Comparison of ENCODE assay signal across 20 mouse cellular contexts in the genomic region with DNA sequence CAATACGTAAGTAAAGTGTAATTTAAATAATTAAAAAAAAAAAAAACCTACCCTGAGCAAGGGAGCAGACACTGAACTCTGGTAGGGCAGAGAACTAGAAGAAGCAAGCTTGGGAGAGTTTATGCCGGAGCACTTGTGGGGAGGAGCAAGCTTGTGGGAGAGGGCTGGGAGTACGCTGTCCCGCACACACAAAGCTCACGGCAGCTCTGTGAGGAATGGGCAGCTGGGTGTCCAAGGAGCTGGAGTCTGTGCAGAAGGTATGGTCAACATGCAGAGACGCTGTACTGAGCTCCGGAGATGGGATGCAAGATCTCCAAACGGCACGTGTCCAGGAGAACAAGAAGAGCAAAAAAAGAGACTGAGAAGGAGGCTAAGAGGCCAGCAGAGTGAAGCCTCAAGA. TPM values are rescaled to one million over a fixed set of nuclear protein-coding genes. Genes with fewer than 3 reads are reported as not detected.
DNase-seq lines count a peak whose midpoint lies in the region; ATAC-seq and TF ChIP-seq lines count a peak whose summit lies in the region.
"Had no signal": no experiment of that assay in that cellular context is flagged by ENCODE, and none has a peak within 500 bp of the region (broad histone marks: within the 10 kb centered on the region; RNA-seq: fewer than 3 reads in every experiment).

No protein-coding gene starts in this region.

- no peak for TF ChIP-seq CTCF in hindbrain, postnatal 0 days (IDR thresholded peaks at IDR 0.05; ENCODE audit: low read depth)

- H3K9me3 ChIP-seq in forebrain, embryonic 15.5 days, result no peaks in the 10 kb centered on the region
- H3K9me3 ChIP-seq in hindbrain, postnatal 0 days (ENCODE audit: low read length), result no peaks in the 10 kb centered on the region
- H3K9me3 ChIP-seq in neural tube, embryonic 13.5 days, result no peaks in the 10 kb centered on the region
- H3K9me3 ChIP-seq: heart, embryonic 10.5 days; liver, embryonic 12.5 days; megakaryocyte, embryonic 14.5 days had no signal

- peak overlapping the region; percentile 1; the same call in 1 of the 2 replicates for H3K4me3 ChIP-seq in forebrain, embryonic 15.5 days
- no peak overlapping the region for H3K4me3 ChIP-seq in hindbrain, postnatal 0 days (ENCODE audit: low read length)
- H3K4me3 ChIP-seq in neural tube, embryonic 13.5 days, result peak overlapping the region; percentile 12
- H3K4me3 ChIP-seq: heart, embryonic 10.5 days; liver, embryonic 12.5 days had no signal

- peak overlapping the region; percentile 13; the same call in 1 of the 2 replicates for H3K9ac ChIP-seq in forebrain, embryonic 15.5 days (replicated peaks)
- H3K9ac ChIP-seq in hindbrain, postnatal 0 days (replicated peaks; ENCODE audit: low read length), result no peak overlapping the region
- peak overlapping the region; percentile 60; the same call in 1 of the 2 replicates for H3K9ac ChIP-seq in neural tube, embryonic 13.5 days
- H3K9ac ChIP-seq: liver, embryonic 12.5 days had no signal

- WGBS in forebrain, embryonic 15.5 days, result 20% methylated on average over 9 of the region's 9 CpGs
- 17% methylated on average over 9 of the region's 9 CpGs for WGBS in hindbrain, postnatal 0 days
- WGBS in neural tube, embryonic 13.5 days, result 28% methylated on average over 9 of the region's 9 CpGs

- H3K4me2 ChIP-seq in forebrain, embryonic 15.5 days (replicated peaks), result peak overlapping the region; percentile 34
- H3K4me2 ChIP-seq in hindbrain, postnatal 0 days (ENCODE audit: low read depth, low read length), result peak overlapping the region; percentile 6; the same call in 1 of the 2 replicates
- peak overlapping the region; percentile 43 for H3K4me2 ChIP-seq in neural tube, embryonic 13.5 days
- H3K4me2 ChIP-seq: liver, embryonic 12.5 days had no signal

- no peaks in the 10 kb centered on the region for H3K27me3 ChIP-seq in forebrain, embryonic 15.5 days
- no peaks in the 10 kb centered on the region for H3K27me3 ChIP-seq in hindbrain, postnatal 0 days (ENCODE audit: insufficient read depth, low read length)
- H3K27me3 ChIP-seq in neural tube, embryonic 13.5 days, result no peaks in the 10 kb centered on the region
- H3K27me3 ChIP-seq: liver, embryonic 12.5 days; Patski had no signal

- H3K4me1 ChIP-seq in forebrain, embryonic 15.5 days, result peaks cover 78% of the 10 kb centered on the region
- H3K4me1 ChIP-seq in hindbrain, postnatal 0 days (ENCODE audit: insufficient read depth, low read length), result peaks cover 40% of the 10 kb centered on the region
- peaks cover 77% of the 10 kb centered on the region for H3K4me1 ChIP-seq in neural tube, embryonic 13.5 days (replicated peaks)
- H3K4me1 ChIP-seq: liver, embryonic 12.5 days had no signal

- peak overlapping the region; percentile 85 for H3K27ac ChIP-seq in forebrain, embryonic 15.5 days (replicated peaks)
- H3K27ac ChIP-seq in hindbrain, postnatal 0 days, result peak overlapping the region; percentile 42
- H3K27ac ChIP-seq in neural tube, embryonic 13.5 days (replicated peaks), result peak overlapping the region; percentile 93
- H3K27ac ChIP-seq: heart, embryonic 10.5 days; liver, embryonic 12.5 days had no signal

- ATAC-seq in forebrain, embryonic 15.5 days (replicated peaks), result no peak
- ATAC-seq in hindbrain, postnatal 0 days, result no peak
- no peak for ATAC-seq in neural tube, embryonic 13.5 days (ENCODE audit: low read depth)
- ATAC-seq: liver, embryonic 12.5 days; lung, postnatal 0 days; Patski had no signal

- peak; percentile 82 for DNase-seq in heart, adult 11 months
- no peak for DNase-seq in heart, adult 8-10 months (ENCODE audit: low spot score)
- DNase-seq in hindbrain, postnatal 0 days (ENCODE audit: low spot score), result no peak
- no peak for DNase-seq in cerebellum, adult 9-11 months
- DNase-seq in thymus, adult 18-20 months, result no peak
- DNase-seq in Muller cell, postnatal 12 days (ENCODE audit: inconsistent ontology term), result no peak
- DNase-seq: cerebellum, adult 2 months; embryo, embryonic 11 days; gastrocnemius, postnatal 10 days; kidney, adult 9 months; right cerebral cortex, adult 18-20 months had no signal

- H3K36me3 ChIP-seq in forebrain, embryonic 15.5 days, result peaks cover 29% of the 10 kb centered on the region
- H3K36me3 ChIP-seq in hindbrain, postnatal 0 days (ENCODE audit: insufficient read depth, low read length), result peaks cover 16% of the 10 kb centered on the region; the same call in 1 of the 2 replicates
- H3K36me3 ChIP-seq in neural tube, embryonic 13.5 days, result peaks cover 29% of the 10 kb centered on the region

RNA-seq across cellular contexts. Expression of gene Vangl2, which starts 13.5 kb away (rescaled TPM):
- 1 to 10 TPM in 2 of 4 experiments, under 1 TPM in 2; 0.86 to 1.7 (median 1.1) TPM for total RNA-seq in heart, adult 8-10 months (2022)
- polyA plus RNA-seq in forebrain, embryonic 15.5 days (2015; fragmentation: Nextera tagmentation; extraction: Ambion mirVana), result 48.0 and 51.5 TPM in 2 replicates
- 86.6 and 117 TPM in 2 replicates for total RNA-seq in hindbrain, postnatal 0 days (2014; rRNA removed)
- 33.0 and 36.5 TPM in 2 replicates for polyA plus RNA-seq in hindbrain, postnatal 0 days (2015; fragmentation: Nextera tagmentation; extraction: Ambion mirVana)
- 46.8 and 50.5 TPM in 2 replicates for polyA plus RNA-seq in neural tube, embryonic 13.5 days (2015; fragmentation: Nextera tagmentation; extraction: Ambion mirVana)

RNA-seq across cellular contexts. Expression of gene Nhlh1, which starts 42.6 kb away (rescaled TPM):
- not detected for total RNA-seq in heart, adult 8-10 months (2022)
- 3.9 and 4.6 TPM in 2 replicates for polyA plus RNA-seq in forebrain, embryonic 15.5 days (2015; fragmentation: Nextera tagmentation; extraction: Ambion mirVana)
- 13.3 and 17.3 TPM in 2 replicates for total RNA-seq in hindbrain, postnatal 0 days (2014; rRNA removed)
- 2.3 and 2.4 TPM in 2 replicates for polyA plus RNA-seq in hindbrain, postnatal 0 days (2015; fragmentation: Nextera tagmentation; extraction: Ambion mirVana)
- polyA plus RNA-seq in neural tube, embryonic 13.5 days (2015; fragmentation: Nextera tagmentation; extraction: Ambion mirVana), result 10.4 and 10.8 TPM in 2 replicates
- total RNA-seq: gastrocnemius, postnatal 10 days; hematopoietic stem cell, adult 5-6 weeks; neutrophil, adult 5-6 weeks had no signal
- polyA plus RNA-seq: liver, embryonic 12.5 days; lung, postnatal 0 days; Patski had no signal

Comparison
In these comparisons a context has a peak if more than half of its experiments do, and no peak if none do; other contexts are left out.
1. H3K27ac ChIP-seq: peak in every context shown above with its lines; median percentile 93 in neural tube, embryonic 13.5 days; 85 in forebrain, embryonic 15.5 days; 42 in hindbrain, postnatal 0 days.